Mouse (Mus musculus): ENCODE measurements around the gene Lamc2.

GRCm38 (mm10) chr1:153075087-153075736, 111.0 kb downstream of the Lamc2 start:
- TF ChIP-seq CTCF (IDR thresholded peaks at IDR 0.05; ENCODE audit: insufficient read depth, low read length) (no peak), POLR2A (IDR thresholded peaks at IDR 0.05; ENCODE audit: borderline replicate concordance, extremely low read depth, low read depth, low read length) (no peak)

Measured in lung, adult 2 months (tissue).